Mouse (Mus musculus): ENCODE measurements around the gene Baz2a. TPM values are rescaled to one million over a fixed set of nuclear protein-coding genes. Genes with fewer than 3 reads are reported as not detected.
"Not testable (repeated sequence)": the region's sequence is repeated elsewhere in the genome, so short reads cannot be mapped to it uniquely, and the experiment has no call there.

Baz2a gene
- polyA plus RNA-seq, 1 experiment from 2014 or later = 12.8 TPM

GRCm38 (mm10) chr10:128133650-128134332 lies 42.4 kb downstream of the Baz2a start:
- peaks cover 36% of the 10 kb centered on the region for H3K36me3 ChIP-seq
- no peaks in the 10 kb centered on the region for H3K27me3 ChIP-seq
- H3K4me3 ChIP-seq = no peak overlapping the region
- WGBS = 40% methylated on average over 13 of the region's 13 CpGs
- H3K4me1 ChIP-seq = no peaks in the 10 kb centered on the region
- H3K4me2 ChIP-seq (replicated peaks) = no peak overlapping the region
- ATAC-seq (ENCODE audit: low FRiP score) = no peak
- no peak overlapping the region for H3K27ac ChIP-seq
- H3K9ac ChIP-seq = no peak overlapping the region
- no peaks in the 10 kb centered on the region for H3K9me3 ChIP-seq (replicated peaks)

- H3K9ac ChIP-seq = no peak overlapping the region
- H3K4me1 ChIP-seq = no peaks in the 10 kb centered on the region
- H3K4me3 ChIP-seq = no peak overlapping the region
- peaks cover 23% of the 10 kb centered on the region for H3K36me3 ChIP-seq
- WGBS = 88% methylated on average over 6 of the region's 6 CpGs
- H3K9me3 ChIP-seq (replicated peaks) = no peaks in the 10 kb centered on the region
- H3K27ac ChIP-seq = no peak overlapping the region
- no peak for ATAC-seq (ENCODE audit: low FRiP score)
- no peak overlapping the region for H3K4me2 ChIP-seq (replicated peaks)
- H3K27me3 ChIP-seq = no peaks in the 10 kb centered on the region
Measured at GRCm38 (mm10) chr10:128135374-128135773, 44.0 kb downstream of the Baz2a start.

DNA sequence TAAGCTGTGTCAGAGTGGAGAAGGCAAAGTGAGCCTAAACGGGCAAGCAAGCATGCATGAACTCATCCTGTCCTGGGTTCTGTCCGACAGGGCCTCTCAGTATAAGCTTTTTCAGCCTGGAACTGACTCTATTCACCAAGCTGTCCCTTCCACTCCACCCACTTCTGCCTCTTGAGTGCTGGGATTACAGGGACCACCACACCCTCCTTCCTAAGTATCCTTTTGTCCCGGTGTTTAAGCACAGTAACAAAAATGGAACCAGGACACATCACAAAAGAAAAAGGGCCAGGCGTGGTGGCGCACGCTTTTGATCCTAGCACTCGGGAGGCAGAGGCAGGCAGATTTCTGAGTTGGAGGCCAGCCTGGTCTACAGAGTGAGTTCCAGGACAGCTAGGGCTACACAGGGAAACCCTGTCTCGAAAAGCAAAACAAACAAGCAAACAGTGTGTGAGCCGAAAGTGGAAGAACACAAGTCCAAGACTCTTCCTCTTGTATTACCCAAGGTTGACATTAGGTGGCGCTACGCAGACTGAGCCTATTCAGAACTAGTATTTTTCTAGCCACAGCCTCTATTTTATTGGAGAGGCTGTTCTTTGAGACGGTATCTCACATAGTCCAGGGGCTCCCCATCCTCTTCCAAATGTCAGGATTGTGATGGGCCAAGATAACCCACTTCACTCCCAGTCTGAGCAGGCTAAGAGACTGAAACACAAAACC lies 49.0 kb downstream of the Baz2a start:
- Histone ChIP-seq H3K4me2 (replicated peaks) (no peak overlapping the region), H3K9ac (no peak overlapping the region), H3K4me1 (no peaks in the 10 kb centered on the region), H3K27ac (no peak overlapping the region), H3K36me3 (peaks cover 27% of the 10 kb centered on the region), H3K9me3 (replicated peaks) (no peaks in the 10 kb centered on the region), H3K27me3 (no peaks in the 10 kb centered on the region), H3K4me3 (no peak overlapping the region)
- ATAC-seq (ENCODE audit: low FRiP score) = no peak
- WGBS = 68% methylated on average over 12 of the region's 12 CpGs

DNA sequence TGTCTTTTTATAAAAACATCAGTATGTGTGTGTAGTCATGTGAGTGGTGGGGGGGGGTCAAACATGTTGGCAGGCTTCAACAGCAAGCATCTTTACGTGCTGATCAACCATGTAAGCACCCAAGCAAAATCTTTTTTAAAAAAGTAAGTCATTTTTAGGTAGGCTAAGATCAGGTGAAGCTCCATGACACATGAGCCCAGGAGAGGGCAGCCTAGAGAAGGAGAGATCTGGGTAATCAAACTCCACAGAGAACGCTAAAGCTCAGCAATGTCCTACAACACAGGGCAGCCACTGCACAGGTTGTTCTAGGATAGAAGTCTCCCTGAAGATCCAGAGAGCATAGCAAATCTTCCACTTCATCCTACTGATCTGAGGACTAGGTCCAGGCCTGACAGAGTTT lies 50.8 kb downstream of the Baz2a start:
- H3K36me3 ChIP-seq = peaks cover 22% of the 10 kb centered on the region
- 63% methylated on average over 2 of the region's 2 CpGs for WGBS
- H3K4me3 ChIP-seq = no peak overlapping the region

GRCm38 (mm10) chr10:128143659-128144058 lies 52.3 kb downstream of the Baz2a start:
- H3K9me3 ChIP-seq (replicated peaks) = no peaks in the 10 kb centered on the region
- ATAC-seq (ENCODE audit: low FRiP score) = no peak
- no peak overlapping the region for H3K9ac ChIP-seq
- H3K4me2 ChIP-seq (replicated peaks) = no peak overlapping the region
- no peak overlapping the region for H3K4me3 ChIP-seq
- H3K36me3 ChIP-seq = peaks cover 14% of the 10 kb centered on the region
- no peak overlapping the region for H3K27ac ChIP-seq
- WGBS = 86% methylated on average over 4 of the region's 4 CpGs
- H3K27me3 ChIP-seq = no peaks in the 10 kb centered on the region
- H3K4me1 ChIP-seq = no peaks in the 10 kb centered on the region

More for the DNA sequence above, 50.8 kb downstream of the Baz2a start:
- H3K9ac ChIP-seq = no peak overlapping the region
- ATAC-seq (ENCODE audit: low FRiP score) = no peak
- H3K4me2 ChIP-seq (replicated peaks) = no peak overlapping the region
- no peaks in the 10 kb centered on the region for H3K9me3 ChIP-seq (replicated peaks)
- H3K27me3 ChIP-seq = no peaks in the 10 kb centered on the region
- H3K27ac ChIP-seq = no peak overlapping the region
- no peaks in the 10 kb centered on the region for H3K4me1 ChIP-seq

DNA sequence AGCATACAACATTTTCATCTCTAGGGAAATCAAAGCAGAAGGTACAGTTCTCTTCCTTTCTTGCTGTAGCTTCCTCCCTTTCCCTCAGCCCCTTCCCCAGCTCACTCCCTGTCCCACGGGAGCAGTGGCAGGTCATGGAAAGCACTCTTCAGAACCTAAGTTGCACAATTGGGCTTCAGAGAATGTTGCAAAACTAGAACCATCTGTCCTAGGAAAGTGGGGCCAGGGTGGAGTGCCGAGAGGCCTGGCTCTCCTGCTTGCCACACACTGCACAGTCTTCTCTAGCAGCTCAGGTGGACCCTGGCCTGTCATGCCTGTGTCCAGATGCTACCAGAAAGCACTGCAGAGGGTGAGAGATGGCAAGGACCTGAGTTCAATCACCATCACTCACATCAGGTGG lies 53.6 kb downstream of the Baz2a start:
- Histone ChIP-seq H3K4me1 (no peaks in the 10 kb centered on the region), H3K4me3 (no peak overlapping the region), H3K9me3 (replicated peaks) (no peaks in the 10 kb centered on the region), H3K27me3 (no peaks in the 10 kb centered on the region), H3K27ac (no peak overlapping the region), H3K4me2 (replicated peaks) (no peak overlapping the region), H3K36me3 (peaks cover 14% of the 10 kb centered on the region), H3K9ac (no peak overlapping the region)
- WGBS = 68% methylated on average over 2 of the region's 2 CpGs
- ATAC-seq (ENCODE audit: low FRiP score) = no peak

- no peak overlapping the region for H3K4me2 ChIP-seq (replicated peaks)
- H3K9ac ChIP-seq = no peak overlapping the region
- H3K4me1 ChIP-seq = no peaks in the 10 kb centered on the region
- no peak overlapping the region for H3K4me3 ChIP-seq
- no peak for ATAC-seq (ENCODE audit: low FRiP score)
- no peak overlapping the region for H3K27ac ChIP-seq
- no peaks in the 10 kb centered on the region for H3K27me3 ChIP-seq
- 93% methylated on average over 5 of the region's 5 CpGs for WGBS
- peaks cover 6% of the 10 kb centered on the region; the same call in 1 of the 2 replicates for H3K36me3 ChIP-seq
- no peaks in the 10 kb centered on the region for H3K9me3 ChIP-seq (replicated peaks)
Measured at GRCm38 (mm10) chr10:128148789-128149365, 57.5 kb downstream of the Baz2a start.

- Histone ChIP-seq H3K4me1 (no peaks in the 10 kb centered on the region), H3K36me3 (peaks cover 4% of the 10 kb centered on the region; the same call in 1 of the 2 replicates), H3K4me2 (replicated peaks) (0 out of 2 replicates have a peak overlapping the region, but pooled peaks have one; percentile 3), H3K27ac (no peak overlapping the region), H3K9ac (no peak overlapping the region), H3K9me3 (replicated peaks) (no peaks in the 10 kb centered on the region), H3K27me3 (no peaks in the 10 kb centered on the region), H3K4me3 (no peak overlapping the region)
- 5% methylated on average over 5 of the region's 5 CpGs for WGBS
- ATAC-seq (ENCODE audit: low FRiP score) = 0 out of 2 replicates have a peak, but pooled peaks have one; percentile 43
Measured at GRCm38 (mm10) chr10:128149592-128149991, 58.2 kb downstream of the Baz2a start.

DNA sequence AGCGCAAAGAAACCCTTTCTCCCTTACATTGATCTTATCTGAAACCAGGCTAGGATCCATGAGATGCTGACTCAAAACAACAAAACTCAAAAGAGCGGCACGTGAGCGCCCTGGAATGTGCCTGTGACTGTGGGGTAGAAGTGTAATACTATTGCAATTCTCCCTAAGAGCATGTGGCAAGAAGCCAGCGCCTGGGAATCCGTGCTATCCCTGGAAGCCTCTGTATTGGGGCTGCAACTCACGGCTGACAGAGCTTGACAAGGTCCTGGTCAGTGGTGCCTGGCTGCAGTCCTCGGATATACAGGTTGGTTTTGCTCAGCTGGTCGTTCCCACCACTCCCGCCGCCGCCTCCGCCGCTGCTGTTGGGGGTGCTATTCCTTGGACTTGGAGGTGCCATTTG lies 59.6 kb downstream of the Baz2a start:
- no peak overlapping the region for H3K4me2 ChIP-seq (replicated peaks)
- WGBS = 86% methylated on average over 14 of the region's 14 CpGs
- no peak overlapping the region for H3K4me3 ChIP-seq
- no peak overlapping the region for H3K9ac ChIP-seq
- no peaks in the 10 kb centered on the region for H3K9me3 ChIP-seq (replicated peaks)
- H3K36me3 ChIP-seq = no peaks in the 10 kb centered on the region
- H3K27me3 ChIP-seq = no peaks in the 10 kb centered on the region
- no peak overlapping the region for H3K27ac ChIP-seq
- no peak for ATAC-seq (ENCODE audit: low FRiP score)
- no peaks in the 10 kb centered on the region for H3K4me1 ChIP-seq

GRCm38 (mm10) chr10:128153978-128154377 lies 62.6 kb downstream of the Baz2a start:
- WGBS = 81% methylated on average over 3 of the region's 3 CpGs
- no peaks in the 10 kb centered on the region for H3K27me3 ChIP-seq
- H3K36me3 ChIP-seq = no peaks in the 10 kb centered on the region
- H3K4me3 ChIP-seq = no peak overlapping the region
- H3K9me3 ChIP-seq (replicated peaks) = no peaks in the 10 kb centered on the region
- H3K4me1 ChIP-seq = no peaks in the 10 kb centered on the region
- no peak overlapping the region for H3K9ac ChIP-seq
- no peak for ATAC-seq (ENCODE audit: low FRiP score)
- H3K27ac ChIP-seq = no peak overlapping the region
- no peak overlapping the region for H3K4me2 ChIP-seq (replicated peaks)

DNA sequence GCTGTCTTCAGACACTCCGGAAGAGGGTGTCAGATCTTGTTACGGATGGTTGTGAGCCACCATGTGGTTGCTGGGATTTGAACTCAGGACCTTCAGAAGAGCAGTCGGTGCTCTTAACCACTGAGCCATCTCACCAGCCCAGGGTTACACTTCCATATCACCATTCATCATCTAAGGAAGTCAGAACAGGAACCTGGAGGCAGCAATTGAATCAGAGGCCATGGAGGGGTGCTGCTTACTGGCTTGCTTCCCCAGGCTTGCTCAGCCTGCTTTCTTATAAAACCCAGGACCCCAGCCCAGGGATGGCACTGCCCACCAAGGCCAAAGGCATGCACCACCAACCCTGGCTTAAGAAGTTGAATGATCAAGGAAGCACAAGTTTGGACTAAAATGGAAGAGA lies 74.3 kb downstream of the Baz2a start:
- not testable (repeated sequence) for H3K4me2 ChIP-seq (replicated peaks); H3K36me3 ChIP-seq; H3K27ac ChIP-seq; H3K9ac ChIP-seq; H3K9me3 ChIP-seq (replicated peaks); ATAC-seq (ENCODE audit: low FRiP score); H3K4me1 ChIP-seq; H3K4me3 ChIP-seq; H3K27me3 ChIP-seq
- WGBS = 96% methylated on average over 3 of the region's 3 CpGs

GRCm38 (mm10) chr10:128167091-128167490 lies 75.7 kb downstream of the Baz2a start:
- Histone ChIP-seq H3K36me3 (no peaks in the 10 kb centered on the region), H3K9ac (no peak overlapping the region), H3K9me3 (replicated peaks) (no peaks in the 10 kb centered on the region), H3K4me1 (no peaks in the 10 kb centered on the region), H3K4me3 (no peak overlapping the region), H3K27ac (no peak overlapping the region), H3K27me3 (no peaks in the 10 kb centered on the region), H3K4me2 (replicated peaks) (no peak overlapping the region)
- 63% methylated on average over 6 of the region's 6 CpGs for WGBS
- ATAC-seq (ENCODE audit: low FRiP score) = no peak

Measured in hindbrain, embryonic 12.5 days (tissue).